Mouse (Mus musculus): ENCODE data around the gene Hist1h2an. TPM values are rescaled to one million over a fixed set of nuclear protein-coding genes. Genes with fewer than 3 reads are reported as not detected.
"Not testable (repeated sequence)": the region's sequence is repeated elsewhere in the genome, so short reads cannot be mapped to it uniquely, and the experiment has no call there.

The Hist1h2an gene
- polyA plus RNA-seq, 1 experiment from 2014 or later, result 15.9 TPM

DNA sequence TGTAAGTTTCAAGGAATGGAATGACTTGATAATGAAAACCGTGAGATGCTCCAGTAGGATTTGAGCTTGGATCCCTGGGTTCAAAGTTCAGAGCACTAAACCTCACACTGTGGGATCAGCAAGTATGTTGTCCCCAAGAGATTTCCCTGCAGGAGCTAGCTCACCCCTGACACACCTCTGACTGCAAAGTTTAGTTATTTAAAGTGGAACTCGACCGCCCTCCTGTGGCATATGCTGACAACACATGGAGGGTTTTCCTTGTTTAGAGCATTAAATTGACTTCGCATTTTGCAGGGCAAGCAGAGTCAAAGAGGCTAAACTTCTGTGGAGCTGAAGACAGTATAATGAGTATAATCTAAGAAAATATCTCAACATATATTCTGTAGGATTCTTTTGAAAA is 16.0 kb upstream of the Hist1h2an start:
- H3K9me3 ChIP-seq (replicated peaks); H3K27ac ChIP-seq; DNase-seq; H3K4me1 ChIP-seq (replicated peaks); H3K4me2 ChIP-seq; H3K36me3 ChIP-seq; H3K4me3 ChIP-seq (replicated peaks); H3K27me3 ChIP-seq; H3K9ac ChIP-seq: not testable (repeated sequence)
- peak; percentile 68 for ATAC-seq (ENCODE audit: low read depth)
- no CpG with 5 or more reads among the region's 4 CpGs for WGBS (ENCODE audit: insufficient replicate concordance)

DNA sequence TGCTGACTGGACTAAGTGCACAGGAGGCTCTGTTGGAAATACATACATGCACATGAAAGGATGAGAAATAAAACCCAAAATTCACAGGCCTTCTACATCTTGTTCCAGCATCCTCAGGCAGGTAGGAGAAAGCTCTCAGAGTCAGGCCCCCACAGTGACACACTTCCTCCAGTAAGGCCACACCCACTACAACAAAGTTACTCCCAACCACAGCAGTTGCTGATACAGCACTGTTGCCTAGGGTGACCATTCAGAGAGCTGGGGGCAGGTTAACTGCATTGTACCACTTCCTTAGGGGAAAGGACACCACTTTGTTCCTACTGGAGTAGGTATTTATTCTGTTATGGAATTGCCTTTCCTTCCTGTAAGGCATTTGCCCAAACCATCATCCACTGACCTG is 10.1 kb upstream of the Hist1h2an start:
- not testable (repeated sequence) for H3K36me3 ChIP-seq; H3K27me3 ChIP-seq; DNase-seq; H3K9ac ChIP-seq; H3K4me1 ChIP-seq (replicated peaks); H3K27ac ChIP-seq; H3K9me3 ChIP-seq (replicated peaks); H3K4me2 ChIP-seq; H3K4me3 ChIP-seq (replicated peaks)
- ATAC-seq (ENCODE audit: low read depth), result peak; percentile 74

DNA sequence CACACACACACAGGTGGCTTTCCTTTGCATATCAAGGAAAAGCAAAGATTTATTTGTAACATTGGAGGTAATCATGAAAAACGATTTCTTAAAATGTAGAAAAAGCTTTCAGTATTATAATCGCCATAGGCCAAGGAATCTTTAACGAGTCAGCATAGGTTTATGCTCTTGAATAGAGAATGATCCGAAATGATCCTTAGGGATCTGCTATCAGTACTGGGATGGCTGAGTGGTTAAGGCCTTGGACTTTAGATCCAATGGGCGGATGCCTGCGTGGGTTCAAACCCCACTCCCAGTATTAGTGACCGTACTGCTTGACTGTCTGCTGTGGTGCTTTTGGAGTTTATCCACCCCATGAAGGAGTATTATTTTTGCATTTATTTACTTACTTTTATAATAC is 8.6 kb upstream of the Hist1h2an start:
- Histone ChIP-seq H3K4me2 (no peak overlapping the region), H3K27me3 (no peaks in the 10 kb centered on the region), H3K27ac (no peak overlapping the region), H3K9me3 (replicated peaks) (no peaks in the 10 kb centered on the region), H3K9ac (no peak overlapping the region), H3K4me3 (replicated peaks) (no peak overlapping the region), H3K4me1 (replicated peaks) (peaks cover 5% of the 10 kb centered on the region), H3K36me3 (no peaks in the 10 kb centered on the region)
- ATAC-seq (ENCODE audit: low read depth), result no peak
- no peak for DNase-seq
- whole genome bisulfite sequencing (ENCODE audit: insufficient replicate concordance), result 78% methylated on average over 7 of the region's 7 CpGs

DNA sequence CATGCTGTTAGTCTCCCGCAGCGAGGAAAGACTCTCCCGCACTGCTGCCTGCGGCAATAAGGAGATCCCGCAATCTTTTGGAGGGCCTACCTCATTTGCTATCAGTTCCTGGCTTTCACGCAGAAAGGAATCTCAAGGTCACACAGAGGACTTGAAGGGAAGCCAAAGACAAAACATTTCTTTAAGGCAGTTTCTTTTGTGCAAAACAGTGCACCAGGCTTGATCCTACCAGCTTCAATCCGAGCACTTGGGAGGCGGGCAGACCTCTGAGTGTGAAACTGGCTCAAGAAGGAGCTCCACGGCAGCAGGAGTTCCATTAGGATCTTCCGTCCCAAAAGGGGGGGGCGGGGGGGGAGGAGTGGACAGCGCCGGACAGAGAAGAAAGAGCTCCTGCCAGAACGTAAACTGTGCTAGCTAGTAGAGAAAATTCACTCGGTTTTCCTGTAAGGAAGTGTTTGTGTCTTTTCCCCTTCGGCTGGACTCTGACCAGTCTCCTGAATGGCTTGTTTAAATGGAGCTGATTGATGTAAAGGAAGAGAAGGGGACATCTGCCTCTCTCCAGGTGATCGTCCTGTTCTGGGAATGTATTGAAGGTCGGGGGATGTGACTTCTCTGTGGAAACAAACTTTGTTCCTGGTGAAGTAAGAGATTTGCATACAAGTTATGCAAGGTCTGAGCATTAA is 3.7 kb upstream of the Hist1h2an start:
- Histone ChIP-seq H3K27ac (no peak overlapping the region), H3K4me3 (replicated peaks) (no peak overlapping the region), H3K27me3 (no peaks in the 10 kb centered on the region), H3K9ac (peak overlapping the region; percentile 52; the same call in 1 of the 2 replicates), H3K4me2 (peak overlapping the region; percentile 41), H3K4me1 (replicated peaks) (peaks cover 36% of the 10 kb centered on the region), H3K36me3 (no peaks in the 10 kb centered on the region), H3K9me3 (replicated peaks) (no peaks in the 10 kb centered on the region)
- 33% methylated on average over 17 of the region's 18 CpGs for WGBS (ENCODE audit: insufficient replicate concordance)
- ATAC-seq (ENCODE audit: low read depth) (no peak), DNase-seq (no peak)

DNA sequence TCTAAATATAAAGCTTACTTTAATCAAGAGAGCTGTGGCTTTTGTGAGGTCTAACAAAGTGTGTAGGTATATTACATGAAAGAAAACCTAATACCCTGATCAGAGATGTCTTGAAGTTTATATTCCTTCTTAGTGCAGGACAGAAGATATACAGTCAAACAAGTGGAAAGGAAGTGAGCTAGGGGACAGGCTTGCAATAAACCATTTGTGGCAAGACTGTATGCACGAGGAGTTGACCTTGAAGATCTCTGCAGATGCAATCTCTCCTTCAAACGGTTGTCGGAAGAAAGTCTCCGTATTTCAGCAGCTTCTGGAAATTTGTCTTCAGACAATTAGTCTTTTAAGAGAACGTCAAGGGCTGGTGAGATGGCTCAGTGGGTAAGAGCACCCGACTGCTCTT is 2.9 kb upstream of the Hist1h2an start:
- H3K4me3 ChIP-seq (replicated peaks), result no peak overlapping the region
- 0 out of 2 replicates have a peak overlapping the region, but pooled peaks have one; percentile 34 for H3K4me2 ChIP-seq
- H3K9ac ChIP-seq, result peak overlapping the region; percentile 81
- H3K9me3 ChIP-seq (replicated peaks), result no peaks in the 10 kb centered on the region
- ATAC-seq (ENCODE audit: low read depth), result no peak
- 39% methylated on average over 6 of the region's 6 CpGs for WGBS (ENCODE audit: insufficient replicate concordance)
- no peaks in the 10 kb centered on the region for H3K27me3 ChIP-seq
- no peaks in the 10 kb centered on the region for H3K36me3 ChIP-seq
- no peak for DNase-seq
- peaks cover 44% of the 10 kb centered on the region for H3K4me1 ChIP-seq (replicated peaks)
- peak overlapping the region; percentile 100 for H3K27ac ChIP-seq

DNA sequence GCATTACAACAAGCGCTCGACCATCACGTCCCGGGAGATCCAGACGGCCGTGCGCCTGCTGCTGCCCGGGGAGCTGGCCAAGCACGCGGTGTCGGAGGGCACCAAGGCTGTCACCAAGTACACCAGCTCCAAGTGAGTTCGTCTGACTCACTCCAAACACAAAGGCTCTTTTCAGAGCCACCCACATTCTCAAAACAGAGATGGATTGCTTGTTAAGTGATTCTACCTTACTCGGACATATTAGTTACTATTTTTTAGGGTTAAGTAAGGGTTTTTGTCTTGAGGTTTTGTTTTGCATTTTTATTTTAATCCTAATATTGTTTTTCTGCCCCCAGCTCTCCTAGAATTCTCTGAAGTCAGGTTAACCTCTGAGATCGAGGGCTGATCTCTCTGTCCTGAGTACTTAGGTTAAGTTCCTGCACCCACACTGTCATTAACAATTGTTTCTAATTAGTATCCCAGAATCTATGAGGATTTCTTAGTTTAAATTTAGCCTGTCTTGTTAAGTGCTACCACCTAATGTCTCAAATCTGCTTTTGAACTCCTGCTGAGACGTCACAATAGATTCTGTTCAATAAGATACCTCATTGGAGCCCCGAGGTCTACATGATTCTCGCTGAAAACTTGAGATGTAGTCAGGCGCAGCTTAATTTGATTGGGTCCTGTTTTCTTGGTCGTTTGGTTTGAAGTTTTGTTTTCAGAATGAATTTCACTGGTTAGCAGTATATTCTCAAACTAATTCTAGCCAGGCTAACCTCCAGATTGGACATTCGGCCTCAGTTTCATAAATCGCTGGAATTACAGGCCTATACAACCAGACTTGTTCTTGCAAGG is 959 bp upstream of the Hist1h2an start:
- H3K36me3 ChIP-seq, result no peaks in the 10 kb centered on the region
- ATAC-seq (ENCODE audit: low read depth) (peak; percentile 17), DNase-seq (peak; percentile 13)
- H3K4me1 ChIP-seq (replicated peaks), result peaks cover 57% of the 10 kb centered on the region
- peak overlapping the region; percentile 51 for H3K4me3 ChIP-seq (replicated peaks)
- H3K9ac ChIP-seq, result peak overlapping the region; percentile 81
- H3K27ac ChIP-seq, result peak overlapping the region; percentile 100
- 16% methylated on average over 18 of the region's 21 CpGs for WGBS (ENCODE audit: insufficient replicate concordance)
- no peaks in the 10 kb centered on the region for H3K27me3 ChIP-seq
- H3K9me3 ChIP-seq (replicated peaks), result no peaks in the 10 kb centered on the region
- H3K4me2 ChIP-seq, result peak overlapping the region; percentile 59

DNA sequence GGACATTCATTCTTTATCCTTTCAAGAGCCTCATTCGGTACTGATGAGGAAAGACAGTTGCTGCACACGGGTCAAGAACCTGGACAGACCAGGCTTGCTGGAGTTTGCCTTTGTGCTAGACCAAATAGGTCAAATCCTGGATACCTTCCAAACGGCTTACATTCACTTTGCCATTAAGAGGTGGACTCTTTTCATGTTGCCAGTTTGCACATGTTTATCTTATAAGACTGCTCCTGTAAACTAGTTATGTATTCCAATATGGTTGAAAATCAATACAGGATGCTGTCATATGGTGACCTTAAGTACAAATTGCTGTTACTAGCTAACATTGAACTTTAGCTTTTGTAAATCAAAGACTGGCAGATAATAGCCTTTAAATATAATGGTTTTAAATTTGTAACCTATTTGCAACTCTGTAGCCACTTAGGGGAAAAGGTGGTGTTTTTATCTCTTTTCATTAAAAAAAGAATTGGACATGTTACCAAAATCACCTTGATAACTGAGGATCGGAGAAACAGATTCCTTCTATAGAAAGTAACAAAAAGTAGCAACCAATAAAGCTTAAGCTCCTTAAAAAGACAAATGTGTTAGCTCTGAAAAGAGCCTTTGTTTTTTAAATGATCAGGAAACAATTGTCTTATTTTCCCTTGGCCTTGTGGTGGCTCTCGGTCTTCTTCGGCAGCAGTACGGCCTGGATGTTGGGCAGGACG is 674 bp downstream of the Hist1h2an start:
- Histone ChIP-seq H3K9me3 (replicated peaks) (no peaks in the 10 kb centered on the region), H3K27ac (peak overlapping the region; percentile 100), H3K36me3 (no peaks in the 10 kb centered on the region), H3K4me2 (peak overlapping the region; percentile 70), H3K9ac (peak overlapping the region; percentile 84), H3K4me1 (replicated peaks) (peaks cover 63% of the 10 kb centered on the region), H3K4me3 (replicated peaks) (peak overlapping the region; percentile 56), H3K27me3 (no peaks in the 10 kb centered on the region)
- DNase-seq (peak; percentile 27), ATAC-seq (ENCODE audit: low read depth) (no peak)
- WGBS (ENCODE audit: insufficient replicate concordance), result 6% methylated on average over 8 of the region's 8 CpGs

DNA sequence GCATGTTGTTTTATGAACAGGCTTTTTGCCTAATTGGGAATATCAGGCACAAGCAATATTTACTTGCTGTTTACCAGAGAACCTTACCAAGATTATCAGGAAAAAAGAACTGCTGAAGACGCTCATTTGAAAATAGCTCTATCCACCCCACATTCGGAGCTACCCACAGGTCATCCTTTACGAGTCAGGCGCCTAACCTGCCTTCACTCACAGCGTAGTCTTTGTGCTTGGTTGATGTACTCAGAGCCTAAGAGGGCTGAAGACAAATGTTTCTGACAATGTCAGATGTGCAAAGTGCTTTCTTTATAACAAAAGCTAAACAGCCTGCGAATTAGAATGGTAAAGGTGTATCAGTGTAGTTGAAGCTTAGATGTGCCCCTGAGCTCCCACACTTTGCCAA is 2.7 kb downstream of the Hist1h2an start:
- WGBS (ENCODE audit: insufficient replicate concordance), result 59% methylated on average over 6 of the region's 6 CpGs
- H3K27me3 ChIP-seq, result no peaks in the 10 kb centered on the region
- H3K36me3 ChIP-seq, result no peaks in the 10 kb centered on the region
- H3K4me1 ChIP-seq (replicated peaks), result peaks cover 55% of the 10 kb centered on the region
- no peak for DNase-seq
- H3K4me3 ChIP-seq (replicated peaks), result peak overlapping the region; percentile 60
- H3K27ac ChIP-seq, result peak overlapping the region; percentile 100
- H3K9ac ChIP-seq, result peak overlapping the region; percentile 84
- no peaks in the 10 kb centered on the region for H3K9me3 ChIP-seq (replicated peaks)
- ATAC-seq (ENCODE audit: low read depth), result no peak
- H3K4me2 ChIP-seq, result peak overlapping the region; percentile 74

DNA sequence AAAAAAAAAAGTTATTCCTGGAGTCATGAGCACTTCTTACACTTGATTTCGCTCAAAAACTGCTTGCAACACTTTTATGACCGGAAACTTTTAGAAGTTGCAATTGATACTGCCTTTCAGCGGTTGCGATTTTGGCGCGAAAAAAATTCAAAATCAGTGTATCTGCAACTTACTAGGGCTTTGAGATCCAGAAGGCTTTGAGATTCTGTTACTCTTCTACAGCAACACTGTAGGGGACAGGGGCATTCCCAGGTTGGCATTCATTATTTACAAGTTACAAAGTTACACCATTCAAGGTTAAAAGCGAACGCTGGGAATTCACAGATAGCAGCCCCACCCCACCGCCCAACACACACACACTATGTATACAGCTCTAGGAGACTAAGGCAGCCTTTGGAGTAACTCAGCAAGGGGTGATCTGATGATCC is 3.3 kb downstream of the Hist1h2an start:
- Histone ChIP-seq H3K36me3 (no peaks in the 10 kb centered on the region), H3K27ac (peak overlapping the region; percentile 100), H3K4me2 (peak overlapping the region; percentile 74), H3K9me3 (replicated peaks) (no peaks in the 10 kb centered on the region), H3K4me1 (replicated peaks) (peaks cover 49% of the 10 kb centered on the region), H3K27me3 (no peaks in the 10 kb centered on the region), H3K4me3 (replicated peaks) (peak overlapping the region; percentile 60), H3K9ac (peak overlapping the region; percentile 84)
- 3% methylated on average over 9 of the region's 9 CpGs for WGBS (ENCODE audit: insufficient replicate concordance)
- ATAC-seq (ENCODE audit: low read depth), result no peak
- peak; percentile 44 for DNase-seq

DNA sequence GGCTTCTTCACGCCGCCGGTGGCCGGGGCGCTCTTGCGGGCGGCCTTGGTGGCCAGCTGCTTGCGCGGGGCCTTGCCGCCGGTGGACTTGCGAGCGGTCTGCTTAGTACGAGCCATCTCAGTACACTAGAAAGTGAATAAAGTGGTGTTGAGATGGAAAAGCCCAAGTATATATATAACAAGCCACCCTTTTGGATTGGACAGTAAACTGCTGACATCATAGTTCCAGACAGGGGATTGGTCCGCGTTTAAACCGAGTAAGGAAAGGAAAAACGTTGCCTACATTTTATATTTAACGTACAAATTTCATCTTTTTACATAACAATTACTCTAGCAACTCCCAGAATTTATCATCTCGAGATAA is 3.8 kb downstream of the Hist1h2an start, which contains the start of gene Hist1h3i:
Hist1h3i (minus strand) TSS at position 116 of the 363 bp plus-strand sequence.
- Histone ChIP-seq H3K4me2 (peak within 1 kb of the TSS; percentile 74), H3K9ac (peak within 1 kb of the TSS; percentile 84), H3K9me3 (replicated peaks) (no peaks in the 10 kb centered on the region), H3K36me3 (no peaks in the 10 kb centered on the region), H3K4me1 (replicated peaks) (peaks cover 47% of the 10 kb centered on the region), H3K27ac (peak within 1 kb of the TSS; percentile 100), H3K4me3 (replicated peaks) (peak within 1 kb of the TSS; percentile 60), H3K27me3 (no peaks in the 10 kb centered on the region)
- DNase-seq, result peak; percentile 76
- ATAC-seq (ENCODE audit: low read depth), result peak; percentile 39
- WGBS (ENCODE audit: insufficient replicate concordance), result under 1% methylated on average over 13 of the region's 20 CpGs

Data from liver, embryonic 13.5 days (tissue).